ENCODE assay signal across 8 mouse cellular contexts in the genomic region with DNA sequence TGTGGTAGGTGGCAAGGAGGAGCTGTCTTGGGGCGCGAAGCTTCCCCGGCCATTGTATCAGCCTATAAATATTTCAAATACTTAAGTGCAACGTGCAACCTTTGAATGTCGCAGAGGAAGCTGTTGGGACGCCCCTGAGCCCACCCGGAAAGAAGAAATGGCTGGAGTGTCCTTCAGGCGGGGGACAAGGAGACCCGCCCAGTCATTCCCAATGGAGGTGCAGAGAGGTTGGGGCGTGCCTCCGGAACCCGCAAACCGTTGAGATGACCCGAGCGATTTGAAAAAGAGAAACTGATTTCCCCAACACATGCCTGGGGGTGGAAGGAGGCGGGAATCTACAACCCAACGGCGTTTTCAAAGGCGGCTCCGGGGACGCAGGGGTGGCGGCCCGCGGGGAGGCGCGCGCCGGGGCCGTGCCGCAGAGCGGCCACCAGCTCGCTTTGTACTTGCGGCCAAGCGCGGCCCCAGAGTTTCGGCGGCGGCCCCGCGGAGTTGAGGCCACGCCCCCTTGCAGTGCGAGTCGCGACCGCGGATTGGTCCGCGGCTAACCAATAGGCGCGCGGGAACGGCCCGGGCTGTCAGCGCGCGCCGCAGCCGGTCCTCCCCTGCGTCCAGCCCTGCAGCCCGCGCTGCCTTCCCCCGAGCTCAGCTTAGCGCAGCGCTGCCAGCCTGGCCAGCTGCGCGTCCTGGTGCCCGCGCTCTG.
DNase-seq lines count a peak whose midpoint lies in the region; ATAC-seq and TF ChIP-seq lines count a peak whose summit lies in the region.

No protein-coding gene starts in this region.

- peak; percentile 98 for ATAC-seq in forebrain, embryonic 12.5 days (ENCODE audit: low FRiP score)
- peak; percentile 89 for ATAC-seq in heart, postnatal 0 days (ENCODE audit: insufficient read depth, low read depth)
- ATAC-seq in liver, embryonic 16.5 days (ENCODE audit: low read depth) = peak; percentile 97
- ATAC-seq in neural tube, embryonic 12.5 days (ENCODE audit: low FRiP score, low read depth) = peak; percentile 96
- ATAC-seq in stomach, postnatal 0 days (ENCODE audit: low FRiP score, low TSS enrichment) = peak; percentile 97

- H3K9me3 ChIP-seq in E14TG2a.4 (ENCODE audit: low read length) = no peaks in the 10 kb centered on the region
- no peaks in the 10 kb centered on the region for H3K9me3 ChIP-seq in forebrain, embryonic 12.5 days
- H3K9me3 ChIP-seq in heart, postnatal 0 days (replicated peaks; ENCODE audit: control insufficient read depth, low read length) = no peaks in the 10 kb centered on the region
- no peaks in the 10 kb centered on the region for H3K9me3 ChIP-seq in liver, embryonic 16.5 days (replicated peaks; ENCODE audit: control insufficient read depth, low read length)
- no peaks in the 10 kb centered on the region for H3K9me3 ChIP-seq in neural tube, embryonic 12.5 days
- no peaks in the 10 kb centered on the region for H3K9me3 ChIP-seq in stomach, postnatal 0 days (ENCODE audit: control insufficient read depth, low read length)

- DNase-seq in c-Kit-positive CD71-positive TER-119-positive erythroid progenitor cells, embryonic 14.5 days (ENCODE audit: low spot score) = peak; percentile 76
- DNase-seq in heart, postnatal 0 days (ENCODE audit: low spot score) = peak; percentile 96
- DNase-seq in kidney, postnatal 36 days = peak; percentile 92 to 97
- DNase-seq in stomach, postnatal 0 days (ENCODE audit: low spot score) = peak; percentile 94

- peaks cover 57% of the 10 kb centered on the region for H3K4me1 ChIP-seq in E14TG2a.4 (replicated peaks; ENCODE audit: low read depth, low read length)
- peaks cover 27% of the 10 kb centered on the region for H3K4me1 ChIP-seq in forebrain, embryonic 12.5 days
- peaks cover 28% of the 10 kb centered on the region for H3K4me1 ChIP-seq in heart, postnatal 0 days (ENCODE audit: control insufficient read depth, insufficient read depth)
- H3K4me1 ChIP-seq in liver, embryonic 16.5 days (ENCODE audit: control insufficient read depth, low read depth, low read length) = peaks cover 17% of the 10 kb centered on the region
- peaks cover 31% of the 10 kb centered on the region for H3K4me1 ChIP-seq in neural tube, embryonic 12.5 days
- H3K4me1 ChIP-seq in stomach, postnatal 0 days (replicated peaks; ENCODE audit: control insufficient read depth, insufficient read depth) = 0 out of 2 replicates have a peak, but pooled peaks cover 5% of the 10 kb centered on the region

- WGBS in forebrain, embryonic 12.5 days = under 1% methylated on average over 63 of the region's 68 CpGs
- WGBS in heart, postnatal 0 days = under 1% methylated on average over 67 of the region's 68 CpGs
- 1% methylated on average over 65 of the region's 68 CpGs for WGBS in liver, embryonic 16.5 days (ENCODE audit: insufficient replicate concordance)
- WGBS in neural tube, embryonic 12.5 days = under 1% methylated on average over 68 of the region's 68 CpGs
- under 1% methylated on average over 49 of the region's 68 CpGs for WGBS in stomach, postnatal 0 days

- H3K9ac ChIP-seq in forebrain, embryonic 12.5 days = peak overlapping the region; percentile 57
- peak overlapping the region; percentile 68 for H3K9ac ChIP-seq in heart, postnatal 0 days (replicated peaks; ENCODE audit: low read depth, low read length)
- peak overlapping the region; percentile 61 for H3K9ac ChIP-seq in liver, embryonic 16.5 days (ENCODE audit: low read depth, low read length)
- peak overlapping the region; percentile 62 for H3K9ac ChIP-seq in neural tube, embryonic 12.5 days
- H3K9ac ChIP-seq in stomach, postnatal 0 days (ENCODE audit: low read length) = peak overlapping the region; percentile 67

- H3K27ac ChIP-seq in forebrain, embryonic 12.5 days = peak overlapping the region; percentile 43
- peak overlapping the region; percentile 94 for H3K27ac ChIP-seq in heart, postnatal 0 days (ENCODE audit: low read depth)
- no peak overlapping the region for H3K27ac ChIP-seq in liver, embryonic 16.5 days (ENCODE audit: low read length)
- H3K27ac ChIP-seq in neural tube, embryonic 12.5 days = no peak overlapping the region
- peak overlapping the region; percentile 75 for H3K27ac ChIP-seq in stomach, postnatal 0 days (replicated peaks)

- peak overlapping the region; percentile 85 for H3K4me2 ChIP-seq in forebrain, embryonic 12.5 days
- peak overlapping the region; percentile 78 for H3K4me2 ChIP-seq in heart, postnatal 0 days (ENCODE audit: low read depth, low read length)
- peak overlapping the region; percentile 95 for H3K4me2 ChIP-seq in liver, embryonic 16.5 days (ENCODE audit: low read depth, low read length)
- H3K4me2 ChIP-seq in neural tube, embryonic 12.5 days (replicated peaks) = peak overlapping the region; percentile 99
- peak overlapping the region; percentile 90 for H3K4me2 ChIP-seq in stomach, postnatal 0 days (replicated peaks; ENCODE audit: low read depth)

- H3K4me3 ChIP-seq in E14TG2a.4 (replicated peaks; ENCODE audit: low read length) = peak overlapping the region; percentile 87
- H3K4me3 ChIP-seq in forebrain, embryonic 12.5 days (replicated peaks) = peak overlapping the region; percentile 55
- H3K4me3 ChIP-seq in heart, postnatal 0 days (ENCODE audit: low read depth, low read length) = peak overlapping the region; percentile 58
- peak overlapping the region; percentile 65 for H3K4me3 ChIP-seq in liver, embryonic 16.5 days (ENCODE audit: low read depth, low read length)
- H3K4me3 ChIP-seq in neural tube, embryonic 12.5 days = peak overlapping the region; percentile 52
- peak overlapping the region; percentile 56 for H3K4me3 ChIP-seq in stomach, postnatal 0 days (ENCODE audit: low read depth, low read length)

- TF ChIP-seq CTCF in E14TG2a.4 (conservative IDR thresholded peaks at IDR 0.05; ENCODE audit: low read length) = no peak
- no peak for TF ChIP-seq CTCF in heart, postnatal 0 days (IDR thresholded peaks at IDR 0.05; ENCODE audit: low read depth)
- peak; percentile 16; the same call in 1 of the 2 replicates for TF ChIP-seq CTCF in stomach, postnatal 0 days (IDR thresholded peaks at IDR 0.05; ENCODE audit: low read depth)

- H3K36me3 ChIP-seq in E14TG2a.4 (ENCODE audit: insufficient read depth, low read length) = no peaks in the 10 kb centered on the region
- no peaks in the 10 kb centered on the region for H3K36me3 ChIP-seq in forebrain, embryonic 12.5 days (replicated peaks)
- no peaks in the 10 kb centered on the region for H3K36me3 ChIP-seq in heart, postnatal 0 days (replicated peaks; ENCODE audit: control insufficient read depth, insufficient read depth, low read length)
- no peaks in the 10 kb centered on the region for H3K36me3 ChIP-seq in liver, embryonic 16.5 days (ENCODE audit: control insufficient read depth, insufficient read depth)
- H3K36me3 ChIP-seq in neural tube, embryonic 12.5 days = no peaks in the 10 kb centered on the region
- no peaks in the 10 kb centered on the region for H3K36me3 ChIP-seq in stomach, postnatal 0 days (ENCODE audit: control insufficient read depth, insufficient read depth, low read length)

- peak; percentile 51; the same call in 1 of the 2 replicates for TF ChIP-seq EP300 in heart, postnatal 0 days (IDR thresholded peaks at IDR 0.05; ENCODE audit: low read depth)
- TF ChIP-seq EP300 in stomach, postnatal 0 days (optimal IDR thresholded peaks at IDR 0.05) = no peak

- H3K27me3 ChIP-seq in E14TG2a.4 (ENCODE audit: insufficient read depth, low read length) = peaks cover 47% of the 10 kb centered on the region
- H3K27me3 ChIP-seq in forebrain, embryonic 12.5 days = peaks cover 63% of the 10 kb centered on the region
- no peaks in the 10 kb centered on the region for H3K27me3 ChIP-seq in heart, postnatal 0 days (ENCODE audit: control insufficient read depth, insufficient read depth, low read length)
- peaks cover 56% of the 10 kb centered on the region for H3K27me3 ChIP-seq in liver, embryonic 16.5 days (ENCODE audit: control insufficient read depth, insufficient read depth, low read depth, low read length)
- H3K27me3 ChIP-seq in neural tube, embryonic 12.5 days (replicated peaks) = peaks cover 34% of the 10 kb centered on the region
- H3K27me3 ChIP-seq in stomach, postnatal 0 days (ENCODE audit: control insufficient read depth, insufficient read depth, low read length) = no peaks in the 10 kb centered on the region

Comparison
In these comparisons a context has a peak if more than half of its experiments do, and no peak if none do; other contexts are left out.
1. H3K27ac ChIP-seq: peak in forebrain, embryonic 12.5 days (single experiment), heart, postnatal 0 days (single experiment) and stomach, postnatal 0 days (single experiment); none in liver, embryonic 16.5 days (single experiment) and neural tube, embryonic 12.5 days (single experiment).
2. Peak in every context shown above with its lines, with median percentiles within 50 percentile points of each other: H3K4me3 ChIP-seq, DNase-seq, ATAC-seq, H3K4me2 ChIP-seq and H3K9ac ChIP-seq.